8 mouse cellular contexts compared by ENCODE assay signal in genomic region chr3:68676831-68677303, GRCm38 (mm10). TPM values are rescaled to one million over a fixed set of nuclear protein-coding genes. Genes with fewer than 3 reads are reported as not detected.
A peak's percentile ranks its signal among the peaks of the same experiment; 100 is the strongest.
DNase-seq lines count a peak whose midpoint lies in the region; ATAC-seq and TF ChIP-seq lines count a peak whose summit lies in the region.

No protein-coding gene starts in this region.

- ATAC-seq in kidney, embryonic 16.5 days (ENCODE audit: low FRiP score, low TSS enrichment): peak; percentile 79

- H3K4me3 ChIP-seq in kidney, embryonic 16.5 days (ENCODE audit: low read length): peak overlapping the region; percentile 21; the same call in 1 of the 2 replicates
- H3K4me3 ChIP-seq in layer of hippocampus, adult 2 months: peak overlapping the region; percentile 31; the same call in 1 of the 2 replicates
- H3K4me3 ChIP-seq in lung, adult 2 months (replicated peaks; ENCODE audit: extremely low read depth, low read depth, low read length): peak overlapping the region; percentile 48

- peak overlapping the region; percentile 48 for H3K4me2 ChIP-seq in kidney, embryonic 16.5 days (replicated peaks; ENCODE audit: low read depth, low read length)

- no peaks in the 10 kb centered on the region for H3K9me3 ChIP-seq in kidney, embryonic 16.5 days (ENCODE audit: low read length)

- H3K36me3 ChIP-seq in kidney, embryonic 16.5 days (ENCODE audit: insufficient read depth, low read length): no peaks in the 10 kb centered on the region

- H3K27ac ChIP-seq in kidney, embryonic 16.5 days (ENCODE audit: low read length): peak overlapping the region; percentile 48
- H3K27ac ChIP-seq in layer of hippocampus, adult 2 months: peak overlapping the region; percentile 86

- WGBS in kidney, embryonic 16.5 days: 29% methylated on average over 16 of the region's 17 CpGs
- WGBS in lung, adult 2 months: 3% methylated on average over 17 of the region's 17 CpGs

- TF ChIP-seq POLR2A in lung, adult 2 months (IDR thresholded peaks at IDR 0.05; ENCODE audit: borderline replicate concordance, extremely low read depth, low read depth, low read length): no peak

- H3K27me3 ChIP-seq in kidney, embryonic 16.5 days (ENCODE audit: insufficient read depth, low read length): no peaks in the 10 kb centered on the region

- H3K9ac ChIP-seq in kidney, embryonic 16.5 days (replicated peaks; ENCODE audit: low read length): no peak overlapping the region

- TF ChIP-seq CTCF in layer of hippocampus, adult 2 months (conservative IDR thresholded peaks at IDR 0.05): no peak
- no peak for TF ChIP-seq CTCF in lung, adult 2 months (IDR thresholded peaks at IDR 0.05; ENCODE audit: insufficient read depth, low read length)

- peaks cover 16% of the 10 kb centered on the region for H3K4me1 ChIP-seq in kidney, embryonic 16.5 days (ENCODE audit: insufficient read depth, low read length)
- H3K4me1 ChIP-seq in lung, adult 2 months (ENCODE audit: control insufficient read depth, insufficient read depth, low read length): peaks cover 3% of the 10 kb centered on the region; the same call in 1 of the 2 replicates

- DNase-seq in kidney, adult 11 months: no peak
- DNase-seq in adrenal gland, postnatal 36 days: peak; percentile 45 to 47
- peak; percentile 51 to 63 for DNase-seq in heart, adult 18-20 months
- peak; percentile 61 to 82 for DNase-seq in layer of hippocampus, adult 2 months (ENCODE audit: low spot score in 2 of 2)
- DNase-seq in lung, adult 2 months: peak; percentile 60
- DNase-seq in right cerebral cortex, postnatal 4 days: peak; percentile 27
- no peak for DNase-seq in cerebellum, adult 18-20 months

RNA-seq across cellular contexts. Expression of gene Il12a, which starts 13.6 kb away (rescaled TPM):
- 0.41 TPM in 1 of 2 replicates, not detected in the other for polyA plus RNA-seq in kidney, embryonic 16.5 days (2015; fragmentation: Nextera tagmentation; extraction: Ambion mirVana)
- under 1 TPM; 0.43 to 0.66 TPM for total RNA-seq in adrenal gland, postnatal 36 days (2021)
- under 1 TPM in 1 of 2 experiments, not detected in 1; 0.82 TPM for total RNA-seq in heart, adult 18-20 months (2021)
- 1 to 10 TPM; 1.0 to 1.3 TPM for total RNA-seq in layer of hippocampus, adult 2 months (2021)
- polyA plus RNA-seq in lung, adult 2 months (2012; rRNA removed): 3.8 and 8.0 TPM in 2 replicates

Comparison
In these comparisons a context has a peak if more than half of its experiments do, and no peak if none do; other contexts are left out.
1. DNase-seq: peak in adrenal gland, postnatal 36 days (2 of 2), heart, adult 18-20 months (2 of 2), layer of hippocampus, adult 2 months (2 of 2), lung, adult 2 months (single experiment) and right cerebral cortex, postnatal 4 days (single experiment); none in kidney, adult 11 months (single experiment) and cerebellum, adult 18-20 months (0 of 2).
2. Peak in every context shown above with its lines, with median percentiles within 50 percentile points of each other: H3K4me3 ChIP-seq.